Mouse (Mus musculus): ENCODE measurements at regions not wholly inside any gene's neighbourhood (a gene's known extent, or its start where the extent isn't known, plus 50 kb on each side); places are given as distances from the start of the nearest gene placed in this dataset.

- no peaks in the 10 kb centered on the region for H3K79me2 ChIP-seq (replicated peaks; ENCODE audit: control insufficient read depth, extremely low read depth, insufficient read depth, poor library complexity, severe bottlenecking)
- H3K9ac ChIP-seq (ENCODE audit: insufficient read depth, low read depth), result no peak overlapping the region
- no peaks in the 10 kb centered on the region for H3K36me3 ChIP-seq (replicated peaks in 1 of 2; ENCODE audit: control insufficient read depth in 1 of 2, insufficient read depth in 1 of 2, low read length in 1 of 2)
- H3K9me3 ChIP-seq (replicated peaks; ENCODE audit: low read length), result no peaks in the 10 kb centered on the region
- H3K4me2 ChIP-seq (ENCODE audit: insufficient read depth, low read depth, poor library complexity, severe bottlenecking), result peak overlapping the region; percentile 55
- no peaks in the 10 kb centered on the region for H3K27me3 ChIP-seq (replicated peaks)
- H3K27ac ChIP-seq (ENCODE audit: insufficient read depth, low read depth), result no peak overlapping the region
- H3K4me1 ChIP-seq (ENCODE audit: control insufficient read depth in 1 of 2, insufficient read depth in 2 of 2), result peaks cover 8 to 22% of the 10 kb centered on the region in 2 experiments
- TF ChIP-seq GABPA (IDR thresholded peaks at IDR 0.05; ENCODE audit: insufficient replicate concordance, low read depth, low read length) (no peak), HCFC1 (IDR thresholded peaks at IDR 0.05; ENCODE audit: low read depth, low read length) (no peak), UBTF (IDR thresholded peaks at IDR 0.05; ENCODE audit: low read depth, low read length) (no peak), E2F4 (IDR thresholded peaks at IDR 0.05; ENCODE audit: insufficient replicate concordance, low read depth, low read length) (no peak), MXI1 (IDR thresholded peaks at IDR 0.05; ENCODE audit: low read depth, low read length) (no peak), EP300 (IDR thresholded peaks at IDR 0.05; ENCODE audit: low read length) (no peak), USF2 (conservative IDR thresholded peaks at IDR 0.05; ENCODE audit: low read depth, low read length) (no peak), SIN3A (IDR thresholded peaks at IDR 0.05; ENCODE audit: low read length) (no peak), POLR2AphosphoS2 (IDR thresholded peaks at IDR 0.05; ENCODE audit: low read depth, low read length) (no peak), IRF4 (IDR thresholded peaks at IDR 0.05; ENCODE audit: low read depth, low read length) (no peak), PAX5 (IDR thresholded peaks at IDR 0.05; ENCODE audit: low read length) (no peak), ZKSCAN1 (IDR thresholded peaks at IDR 0.05; ENCODE audit: borderline replicate concordance, low read depth, low read length) (no peak), MYC (IDR thresholded peaks at IDR 0.05; ENCODE audit: low read depth, low read length) (no peak)
- dilution Hi-C loops (cut with MboI; ENCODE audit: extremely low pct_ligation_motif_present, extremely low pct_unique_long_range_greater_than_20kb, low sequenced_read_pairs), result no loop called here
- no peak overlapping the region for H3K4me3 ChIP-seq (replicated peaks in 1 of 3; ENCODE audit: low read depth in 2 of 3, low read length in 2 of 3, poor library complexity in 1 of 3)
- no peak for DNase-seq (ENCODE audit: extremely low read depth)
- in situ Hi-C loops (cut with MboI; ENCODE audit: low pct_ligation_motif_present, low pct_unique_long_range_greater_than_20kb, low sequenced_read_pairs), result no loop called here
Observed at GRCm38 (mm10) chr2:19145881-19146280, 53.2 kb upstream of the Armc3 start.

- in situ Hi-C loops (cut with MboI; ENCODE audit: low pct_ligation_motif_present, low pct_unique_long_range_greater_than_20kb, low sequenced_read_pairs), result no loop called here
- H3K4me3 ChIP-seq (replicated peaks in 1 of 3; ENCODE audit: low read depth in 2 of 3, low read length in 2 of 3, poor library complexity in 1 of 3), result no peak overlapping the region
Observed at GRCm38 (mm10) chr2:19146289-19146688, 52.8 kb upstream of the Armc3 start.

GRCm38 (mm10) chr2:19148812-19149211, 50.3 kb upstream of the Armc3 start:
- no peak overlapping the region for H3K9ac ChIP-seq (ENCODE audit: insufficient read depth, low read depth)
- peaks cover 8 to 19% of the 10 kb centered on the region in 2 experiments for H3K4me1 ChIP-seq (ENCODE audit: control insufficient read depth in 1 of 2, insufficient read depth in 2 of 2)
- H3K27me3 ChIP-seq (replicated peaks), result no peaks in the 10 kb centered on the region
- no peak overlapping the region for H3K4me2 ChIP-seq (ENCODE audit: insufficient read depth, low read depth, poor library complexity, severe bottlenecking)
- H3K4me3 ChIP-seq (replicated peaks in 1 of 3; ENCODE audit: low read depth in 2 of 3, low read length in 2 of 3, poor library complexity in 1 of 3), result no peak overlapping the region
- H3K9me3 ChIP-seq (replicated peaks; ENCODE audit: low read length), result no peaks in the 10 kb centered on the region
- no peak for TF ChIP-seq JUN (IDR thresholded peaks at IDR 0.05; ENCODE audit: insufficient read depth, low read depth, low read length)
- no peak for TF ChIP-seq ZKSCAN1 (IDR thresholded peaks at IDR 0.05; ENCODE audit: borderline replicate concordance, low read depth, low read length)
- TF ChIP-seq NELFE (IDR thresholded peaks at IDR 0.05; ENCODE audit: low read depth, low read length), result no peak
- no peak for TF ChIP-seq CHD2 (IDR thresholded peaks at IDR 0.05; ENCODE audit: low read length)
- no peak for TF ChIP-seq RCOR1 (conservative IDR thresholded peaks at IDR 0.05; ENCODE audit: low read depth, low read length)
- TF ChIP-seq TCF12 (IDR thresholded peaks at IDR 0.05; ENCODE audit: low read depth, low read length), result no peak
- no peak for TF ChIP-seq TBP (conservative IDR thresholded peaks at IDR 0.05; ENCODE audit: low read depth, low read length)
- no peak for TF ChIP-seq EP300 (IDR thresholded peaks at IDR 0.05; ENCODE audit: low read length)
- no peak for TF ChIP-seq USF2 (conservative IDR thresholded peaks at IDR 0.05; ENCODE audit: low read depth, low read length)
- TF ChIP-seq MAX (IDR thresholded peaks at IDR 0.05; ENCODE audit: low read length), result no peak
- no peak for TF ChIP-seq POLR2AphosphoS2 (IDR thresholded peaks at IDR 0.05; ENCODE audit: low read depth, low read length)
- TF ChIP-seq ZMIZ1 (IDR thresholded peaks at IDR 0.05; ENCODE audit: low read depth, low read length), result no peak
- TF ChIP-seq MXI1 (IDR thresholded peaks at IDR 0.05; ENCODE audit: low read depth, low read length), result no peak
- H3K27ac ChIP-seq (ENCODE audit: insufficient read depth, low read depth), result no peak overlapping the region
- dilution Hi-C loops (cut with MboI; ENCODE audit: extremely low pct_ligation_motif_present, extremely low pct_unique_long_range_greater_than_20kb, low sequenced_read_pairs) (no loop called here), in situ Hi-C loops (cut with MboI; ENCODE audit: low pct_ligation_motif_present, low pct_unique_long_range_greater_than_20kb, low sequenced_read_pairs) (no loop called here)
- H3K79me2 ChIP-seq (replicated peaks; ENCODE audit: control insufficient read depth, extremely low read depth, insufficient read depth, poor library complexity, severe bottlenecking), result no peaks in the 10 kb centered on the region
- no peak for DNase-seq (ENCODE audit: extremely low read depth)
- H3K36me3 ChIP-seq (replicated peaks in 1 of 2; ENCODE audit: control insufficient read depth in 1 of 2, insufficient read depth in 1 of 2, low read length in 1 of 2), result no peaks in the 10 kb centered on the region

More at GRCm38 (mm10) chr2:19146289-19146688, 52.8 kb upstream of the Armc3 start:
- dilution Hi-C loops (cut with MboI; ENCODE audit: extremely low pct_ligation_motif_present, extremely low pct_unique_long_range_greater_than_20kb, low sequenced_read_pairs), result no loop called here
- Histone ChIP-seq H3K27ac (ENCODE audit: insufficient read depth, low read depth) (no peak overlapping the region), H3K4me1 (ENCODE audit: control insufficient read depth in 1 of 2, insufficient read depth in 2 of 2) (peaks cover 8 to 22% of the 10 kb centered on the region in 2 experiments), H3K79me2 (replicated peaks; ENCODE audit: control insufficient read depth, extremely low read depth, insufficient read depth, poor library complexity, severe bottlenecking) (no peaks in the 10 kb centered on the region), H3K27me3 (replicated peaks) (no peaks in the 10 kb centered on the region), H3K9me3 (replicated peaks; ENCODE audit: low read length) (no peaks in the 10 kb centered on the region), H3K4me2 (ENCODE audit: insufficient read depth, low read depth, poor library complexity, severe bottlenecking) (peak overlapping the region; percentile 55), H3K36me3 (replicated peaks in 1 of 2; ENCODE audit: control insufficient read depth in 1 of 2, insufficient read depth in 1 of 2, low read length in 1 of 2) (no peaks in the 10 kb centered on the region), H3K9ac (ENCODE audit: insufficient read depth, low read depth) (no peak overlapping the region)
- no peak for TF ChIP-seq RCOR1 (conservative IDR thresholded peaks at IDR 0.05; ENCODE audit: low read depth, low read length)
- no peak for TF ChIP-seq USF1 (IDR thresholded peaks at IDR 0.05; ENCODE audit: low read depth, low read length)
- no peak for DNase-seq (ENCODE audit: extremely low read depth)
